Mouse (Mus musculus) spleen, postnatal 14 days (tissue): Measurements from ENCODE around the gene Gm8947.
A peak's percentile ranks its signal among the peaks of the same experiment; 100 is the strongest.
"Not testable (repeated sequence)": the region's sequence is repeated elsewhere in the genome, so short reads cannot be mapped to it uniquely, and the experiment has no call there.

Source experiments
- DNase-seq, 2 experiments: peaks; one replicate each; pipeline ENCODE4 v3.0.0; 2021 to 2022; ENCODE audit warnings: low spot score in 2 of 2

The Gm8947 gene

DNA sequence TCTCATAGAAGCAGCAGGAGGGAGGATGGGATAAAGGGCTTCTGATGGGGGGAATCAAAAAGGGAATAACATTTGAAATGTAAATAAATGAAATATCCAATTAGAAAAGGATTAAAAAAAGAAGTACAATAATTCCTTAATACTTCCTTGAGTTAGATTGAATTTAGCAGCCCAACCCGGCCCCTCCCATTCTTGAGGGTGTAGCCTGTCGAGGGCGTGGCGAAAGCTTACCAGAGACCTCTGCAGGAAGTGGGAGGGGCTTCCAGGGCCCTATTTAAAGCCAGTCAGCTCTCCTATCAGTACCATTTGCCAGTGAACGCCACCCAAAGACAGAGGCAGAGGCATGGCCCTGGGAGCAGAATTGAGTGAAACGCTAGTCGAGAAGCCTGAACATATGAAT lies at the start of gene Gm8947:
Gm8947 (plus strand) TSS at position 302 of the 400 bp plus-strand sequence.
- DNase-seq: not testable (repeated sequence)

- DNase-seq: no peak
Measured at GRCm38 (mm10) chr1:151144471-151145146, 47.6 kb upstream of the Gm8947 start.

DNA sequence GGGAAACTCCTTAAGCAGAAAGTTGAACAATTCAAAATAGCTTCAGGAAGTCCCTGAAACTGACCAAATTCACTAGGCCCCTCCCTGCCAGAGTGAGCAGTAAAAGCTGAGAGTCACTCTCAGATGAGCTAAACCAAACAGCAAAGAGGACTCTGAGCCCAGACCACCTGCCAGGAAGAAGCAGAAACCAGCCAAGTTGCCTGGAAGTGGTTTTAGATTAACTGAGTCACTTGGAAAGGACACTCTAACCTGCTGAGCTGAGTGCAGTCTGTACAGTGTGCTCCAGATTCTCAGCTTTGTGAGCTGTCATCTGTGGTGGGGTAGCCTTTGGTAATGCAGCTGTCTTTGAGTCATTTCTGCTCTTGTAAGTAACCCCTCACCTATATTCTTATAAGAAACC lies 44.4 kb upstream of the Gm8947 start:
- DNase-seq: no peak

- no peak for DNase-seq
Measured at GRCm38 (mm10) chr1:151150211-151150610, 42.0 kb upstream of the Gm8947 start.

DNA sequence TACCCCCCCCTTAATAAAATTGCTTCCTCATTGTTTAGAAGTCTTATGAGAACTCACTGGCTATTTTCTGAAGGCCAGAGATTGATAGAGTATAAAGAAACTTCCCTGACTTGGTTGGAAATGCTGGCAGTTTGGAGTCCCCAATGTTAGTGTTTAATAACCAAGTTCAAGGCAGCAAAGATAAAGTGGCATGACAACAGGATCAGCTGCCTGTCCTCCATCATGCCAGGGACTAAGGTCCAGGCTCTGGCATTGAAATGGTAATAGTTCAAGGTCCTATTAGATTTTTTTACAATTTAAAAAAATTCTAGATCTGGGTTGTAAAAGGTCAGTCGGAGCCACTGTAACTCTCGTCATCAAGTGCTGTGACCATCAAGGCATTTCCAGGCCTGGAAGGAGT lies 41.1 kb upstream of the Gm8947 start:
- DNase-seq: no peak

GRCm38 (mm10) chr1:151153056-151153652 lies 39.0 kb upstream of the Gm8947 start:
- DNase-seq: no peak

DNA sequence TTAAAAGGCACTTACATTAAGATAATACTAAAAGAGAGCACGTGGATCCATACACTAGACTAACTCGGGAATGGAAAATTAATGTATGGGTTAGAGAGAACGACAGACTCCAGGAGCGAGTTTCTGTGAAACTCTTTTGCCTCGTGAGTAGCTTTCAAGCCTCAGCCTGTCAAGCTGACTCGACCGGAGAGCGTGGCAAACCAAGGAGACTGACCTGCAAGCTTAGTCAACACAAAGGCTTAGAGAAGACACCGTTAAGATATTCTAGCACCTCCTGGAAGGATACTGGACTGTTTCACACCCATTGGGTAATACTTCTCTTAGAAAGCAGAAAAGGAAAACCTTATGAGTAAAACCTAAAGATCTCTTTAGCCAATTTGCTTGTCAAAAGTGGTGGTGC lies 38.0 kb upstream of the Gm8947 start:
- DNase-seq: not testable (repeated sequence)

DNA sequence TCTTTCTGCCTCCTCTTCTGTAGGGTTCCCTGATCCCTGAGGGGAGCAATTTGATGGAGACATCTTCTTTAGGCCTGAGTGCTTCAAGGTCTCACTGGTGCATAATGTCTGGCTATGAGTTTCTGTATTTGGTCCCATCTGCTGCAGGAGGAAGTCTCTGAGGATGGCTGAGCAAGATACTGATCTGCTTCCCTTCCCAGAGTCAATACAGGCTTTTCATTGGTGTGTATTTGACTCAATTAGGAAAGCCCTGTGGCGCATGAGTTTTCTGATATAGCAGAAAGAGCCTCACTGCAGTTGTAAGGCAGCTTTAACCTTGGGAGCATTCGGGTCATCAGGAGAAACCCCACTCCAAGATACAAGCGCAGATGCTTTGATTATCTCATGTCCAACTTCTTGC lies 36.0 kb upstream of the Gm8947 start:
- no peak for DNase-seq

DNA sequence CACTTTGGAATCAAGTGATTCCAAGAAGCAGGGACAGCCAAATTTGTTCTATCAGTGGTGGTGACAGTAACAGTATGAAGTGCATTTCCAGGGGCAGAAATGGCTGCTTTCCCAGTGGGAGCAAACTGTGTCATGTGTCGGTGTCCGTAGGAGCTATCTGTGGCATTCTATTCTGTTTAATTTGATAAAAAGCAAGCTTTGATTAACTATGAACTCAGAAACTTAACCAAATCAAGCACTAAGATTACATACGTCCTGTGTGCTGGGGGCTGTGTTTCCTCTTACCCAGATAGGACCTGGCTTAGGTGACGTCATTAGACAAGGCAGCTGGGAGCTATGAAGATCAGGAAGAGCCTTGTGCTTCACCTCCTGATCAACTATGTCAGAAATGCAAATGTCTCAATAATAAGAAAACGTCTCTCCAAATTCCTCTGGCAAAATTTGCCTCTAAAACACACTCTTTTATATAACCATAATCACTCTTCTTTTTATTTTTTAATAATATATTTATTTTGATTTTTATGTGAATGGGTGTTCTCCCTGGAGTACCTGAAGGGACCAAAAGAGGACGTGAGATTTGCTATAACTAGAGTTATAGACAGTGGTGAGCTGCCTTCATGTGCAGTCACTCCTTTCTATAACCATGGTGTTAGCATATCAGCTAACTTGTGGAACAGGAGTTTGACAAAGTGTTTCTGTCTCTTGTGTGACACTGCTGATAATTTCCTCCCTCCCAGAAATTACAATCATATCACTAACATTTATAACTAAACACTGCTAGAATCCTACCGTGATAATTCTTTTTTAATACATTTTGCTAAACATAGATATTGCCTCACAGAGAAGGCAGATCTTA lies 35.2 kb upstream of the Gm8947 start:
- DNase-seq: no peak

DNA sequence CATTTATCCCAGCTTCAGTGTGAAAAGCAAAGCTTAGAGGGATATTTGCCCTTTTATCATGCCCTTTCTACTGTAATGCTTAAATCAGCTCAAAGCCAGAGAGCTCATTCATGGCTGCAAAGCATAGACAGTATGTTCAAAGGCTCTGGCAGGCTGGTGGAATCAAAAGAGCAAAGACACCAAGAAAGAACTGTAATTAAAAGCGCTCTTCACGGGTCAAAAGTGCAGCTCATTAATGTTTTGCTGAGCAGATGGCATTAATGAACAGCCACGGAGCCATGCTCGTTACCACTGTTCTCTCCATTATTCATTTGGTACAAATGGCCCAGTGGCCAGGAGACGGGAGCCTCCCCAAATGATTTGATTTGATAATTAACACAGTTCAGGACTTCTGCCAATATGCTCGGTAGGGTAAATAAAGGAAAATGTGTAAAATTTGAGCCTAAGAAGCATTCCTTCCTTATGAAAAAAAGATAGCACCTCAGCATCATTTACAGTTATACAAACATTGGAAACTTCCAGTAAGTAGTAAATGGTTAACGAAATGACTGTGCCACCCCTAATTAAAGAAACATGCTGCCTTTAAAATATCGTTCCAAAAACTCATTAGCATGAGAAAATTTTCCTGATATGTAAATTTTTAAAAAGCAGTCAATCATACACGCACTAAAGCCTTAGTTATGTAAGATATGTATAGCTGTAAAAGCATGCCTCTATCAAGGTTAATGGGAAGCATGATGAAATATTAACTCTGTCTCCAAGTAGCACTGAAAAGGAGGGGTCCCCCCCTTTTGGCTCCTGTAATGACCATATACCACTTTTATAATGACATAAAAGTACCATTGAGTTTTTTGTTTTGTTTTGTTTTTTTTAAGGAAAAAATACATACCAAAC lies 34.0 kb upstream of the Gm8947 start:
- no peak for DNase-seq

- no peak for DNase-seq
Measured at GRCm38 (mm10) chr1:151158857-151159510, 33.2 kb upstream of the Gm8947 start.

DNA sequence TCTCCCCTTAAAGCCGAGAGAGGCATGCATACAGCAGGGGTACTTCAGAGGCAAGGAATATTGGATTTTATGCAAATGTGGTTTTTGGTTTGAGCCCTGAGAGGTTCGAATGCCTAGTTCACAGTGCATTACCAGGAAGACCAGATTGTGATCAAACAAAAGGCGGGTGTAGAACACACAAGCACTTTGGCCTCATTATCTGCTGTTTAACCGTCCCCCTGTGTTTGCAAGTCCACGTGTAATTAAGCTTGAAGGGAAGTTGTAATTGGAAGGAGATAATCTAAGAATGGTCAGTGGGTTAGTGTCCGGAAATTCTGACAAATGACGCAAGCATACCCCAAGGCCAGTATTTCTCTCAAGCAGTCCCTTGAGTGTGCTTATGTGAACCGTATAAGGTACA lies 26.1 kb upstream of the Gm8947 start:
- no peak for DNase-seq

DNA sequence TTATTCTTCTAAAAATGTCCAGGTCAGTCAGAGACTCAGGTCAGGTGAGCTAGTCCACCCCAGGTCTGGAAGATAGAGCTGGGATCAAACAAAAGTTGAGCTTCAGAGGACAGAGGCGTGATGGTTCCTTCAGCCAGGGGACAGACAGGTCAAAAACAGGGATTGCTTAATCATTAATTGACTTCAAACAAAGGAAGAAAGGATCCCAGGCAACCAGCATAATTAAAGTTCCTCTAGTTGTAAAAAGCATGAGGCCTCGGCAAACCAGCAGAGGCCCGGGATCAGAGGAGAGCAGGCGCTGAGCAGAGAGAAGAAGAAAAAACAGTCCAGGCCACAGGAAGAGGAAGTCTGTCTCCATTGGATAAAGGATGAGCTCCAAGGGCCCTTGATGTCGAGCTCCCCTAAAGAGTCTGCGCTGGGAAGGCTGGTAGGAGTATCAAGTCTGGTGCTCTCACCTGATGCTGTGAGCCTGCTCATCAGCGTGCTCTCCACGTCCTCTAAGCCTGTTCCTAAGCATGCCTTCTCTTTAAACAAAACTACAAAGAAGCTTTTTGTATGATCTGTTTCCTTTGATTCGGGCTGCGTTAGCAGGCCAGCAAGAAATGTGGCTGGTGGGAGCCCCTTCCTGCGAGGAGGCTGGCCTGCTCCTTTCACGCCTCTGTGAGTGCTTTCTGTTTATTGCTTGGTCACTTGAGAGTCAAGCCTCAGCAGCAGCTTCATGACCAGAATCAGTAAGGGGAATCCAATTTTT lies 24.7 kb upstream of the Gm8947 start:
- no peak for DNase-seq

GRCm38 (mm10) chr1:151168637-151169036 lies 23.5 kb upstream of the Gm8947 start:
- no peak for DNase-seq

DNA sequence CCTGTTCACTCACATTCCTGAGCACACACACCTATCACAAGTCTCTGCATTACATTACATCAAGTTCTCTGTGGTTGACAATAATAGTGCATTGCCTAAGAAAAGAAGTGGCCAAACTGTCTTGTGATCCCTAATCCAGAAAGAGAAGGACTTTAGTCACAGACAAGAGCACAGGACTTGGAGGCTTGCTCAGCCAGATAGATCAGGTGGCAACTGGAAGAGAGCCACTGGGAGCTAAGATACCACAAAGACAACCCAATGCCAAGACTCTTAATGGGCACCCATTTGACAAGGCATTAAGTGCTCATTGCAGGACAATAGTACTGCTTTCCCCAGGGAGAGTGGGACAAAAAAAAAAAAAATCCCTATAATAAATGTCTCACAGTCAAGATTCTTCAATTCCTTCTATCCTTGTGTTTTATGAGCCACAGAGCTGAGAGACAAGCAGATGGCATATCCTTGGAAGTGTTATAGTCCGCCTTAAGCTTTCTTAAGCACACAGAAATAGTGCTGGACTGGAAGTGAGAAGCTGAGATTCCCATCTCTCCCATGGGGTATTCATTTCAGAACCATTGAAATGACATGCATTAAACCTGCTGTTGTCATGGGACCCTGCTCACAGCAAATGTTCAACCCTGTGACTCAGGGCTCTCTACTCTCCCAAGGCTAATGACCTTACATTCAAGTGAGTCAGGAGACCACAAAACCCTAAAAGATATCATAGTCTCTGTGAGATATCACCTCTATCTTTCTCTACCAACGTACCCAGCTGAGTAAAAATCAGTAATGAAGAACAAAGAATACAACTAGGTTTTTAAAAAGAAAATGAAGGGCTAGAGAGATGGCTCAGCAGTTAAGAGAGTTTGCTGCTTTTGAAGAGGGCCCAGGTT lies 20.4 kb upstream of the Gm8947 start:
- DNase-seq: no peak

DNA sequence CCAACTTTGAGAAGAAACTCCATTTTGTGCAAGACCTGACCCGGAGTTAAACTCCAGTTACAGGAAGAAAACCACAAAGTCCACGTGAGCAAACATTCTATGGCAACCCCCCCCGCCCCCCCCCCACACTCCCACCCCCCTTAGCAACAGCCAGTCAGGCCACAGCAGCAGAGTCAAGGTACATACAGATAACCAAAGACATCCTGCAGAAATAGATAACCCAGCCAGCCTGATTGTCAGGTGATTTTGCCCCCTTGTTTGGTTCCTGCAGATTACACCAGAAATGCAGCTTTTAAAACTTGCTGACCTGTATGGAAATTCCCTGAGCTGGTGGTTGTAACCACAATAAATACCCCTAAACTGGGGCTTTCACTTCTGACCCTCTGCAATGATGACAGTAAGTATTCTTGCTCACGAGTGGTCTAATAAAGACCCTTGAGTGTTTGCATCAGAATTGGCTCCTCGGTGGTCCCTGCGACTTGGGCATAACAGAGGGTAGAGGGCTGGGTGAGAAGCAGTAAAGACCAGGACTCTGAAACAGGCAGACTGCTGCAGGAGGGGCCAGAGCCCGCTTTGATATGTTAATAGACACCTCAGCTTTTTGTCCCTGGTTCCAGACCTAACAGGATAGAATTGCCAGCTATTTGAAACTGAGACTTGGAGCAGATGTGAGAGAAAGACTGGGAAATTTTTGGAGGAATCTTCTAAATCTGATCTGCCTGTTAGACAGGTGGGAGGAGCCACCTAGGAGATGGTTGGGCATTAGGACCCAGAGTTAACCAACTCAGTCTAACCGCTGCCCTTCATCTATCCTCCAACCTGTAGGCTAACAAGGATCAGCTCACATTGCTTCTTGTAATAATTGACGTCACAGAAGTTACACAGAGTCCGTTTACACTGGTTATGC lies 14.9 kb upstream of the Gm8947 start:
- peak in 1 of 2 experiments; percentile 3 for DNase-seq

GRCm38 (mm10) chr1:151177937-151178271 lies 14.3 kb upstream of the Gm8947 start:
- no peak for DNase-seq

DNA sequence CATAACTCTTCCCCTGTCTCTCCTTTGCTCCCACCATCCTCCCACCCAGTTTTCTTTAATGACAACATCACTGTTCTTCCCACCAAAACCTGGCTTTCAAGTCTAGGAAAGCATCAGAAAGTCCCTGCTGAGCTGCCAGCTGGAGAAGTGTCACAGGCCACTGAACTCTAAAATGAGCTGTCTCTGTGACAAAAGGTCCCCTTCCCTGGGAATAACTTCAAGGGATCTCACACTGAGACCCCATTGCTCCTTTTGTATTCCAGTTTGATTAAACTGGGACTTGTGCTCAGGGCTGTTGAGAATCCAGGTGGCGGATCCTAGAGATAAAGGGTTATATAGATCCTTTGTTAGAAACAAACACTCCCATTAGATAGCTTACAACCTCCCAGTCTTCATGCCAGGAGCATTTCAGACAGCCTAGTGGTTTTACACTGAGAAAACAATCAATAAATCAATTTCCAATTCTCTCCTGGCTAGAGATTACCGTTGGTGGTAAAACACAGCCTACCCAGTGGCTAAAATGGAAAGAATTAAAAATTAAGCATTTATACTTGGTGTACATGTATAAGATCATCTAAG lies 13.6 kb upstream of the Gm8947 start:
- DNase-seq: no peak
